Mouse (Mus musculus) C2C12 (cell line): ENCODE data around the gene Rpf1. TPM values are rescaled to one million over a fixed set of nuclear protein-coding genes. Genes with fewer than 3 reads are reported as not detected.

Experiments
- H3K27me3 ChIP-seq: one replicate; pipeline ENCODE4 v1.6.1; 2011; ENCODE audit not compliant: control insufficient read depth, insufficient read depth, insufficient read length
- H3K36me3 ChIP-seq: one replicate; pipeline ENCODE4 v1.6.1; 2011; ENCODE audit not compliant: control insufficient read depth, insufficient read depth
- H3K4me3 ChIP-seq: one replicate; pipeline ENCODE4 v1.5.1; 2011; ENCODE audit warnings: mild to moderate bottlenecking, control low read depth; ENCODE audit not compliant: poor library complexity, insufficient read depth, severe bottlenecking
- H3K79me2 ChIP-seq: one replicate; pipeline ENCODE4 v1.6.1; 2011; ENCODE audit not compliant: control insufficient read depth, insufficient read depth
- H3K79me3 ChIP-seq: one replicate; pipeline ENCODE4 v1.6.1; 2011; ENCODE audit warnings: low read depth, control low read depth
- H3ac ChIP-seq: one replicate; pipeline ENCODE3; 2011; ENCODE audit warnings: low read depth; ENCODE audit not compliant: control insufficient read depth, insufficient read length
- CEBPB ChIP-seq: IDR thresholded peaks from one replicate; pipeline ENCODE4 v1.6.1; 2011; ENCODE audit warnings: low read depth, mild to moderate bottlenecking, control low read depth, moderate library complexity
- CTCF ChIP-seq: IDR thresholded peaks from one replicate; pipeline ENCODE4 v1.5.1; 2011; ENCODE audit not compliant: control insufficient read depth, insufficient read depth, insufficient read length
- FOSL1 ChIP-seq: IDR thresholded peaks from one replicate; pipeline ENCODE4 v1.8.0; 2011; ENCODE audit warnings: mild to moderate bottlenecking, low read length; ENCODE audit not compliant: poor library complexity, insufficient read depth, severe bottlenecking
- MAX ChIP-seq: IDR thresholded peaks from one replicate; pipeline ENCODE4 v1.6.1; 2011; ENCODE audit warnings: mild to moderate bottlenecking, control low read depth
- MYOD1 ChIP-seq: IDR thresholded peaks from one replicate; pipeline ENCODE4 v1.6.1; 2011; ENCODE audit warnings: low read depth; ENCODE audit not compliant: control insufficient read depth, insufficient read length
- MYOG ChIP-seq: IDR thresholded peaks from one replicate; pipeline ENCODE4 v1.6.1; 2011; ENCODE audit not compliant: control insufficient read depth, insufficient read length; ENCODE audit errors: extremely low read depth
- USF1 ChIP-seq: IDR thresholded peaks from one replicate; pipeline ENCODE4 v1.6.1; 2011; ENCODE audit warnings: low read depth, mild to moderate bottlenecking, control low read depth, moderate library complexity
- polyA plus RNA-seq: library from polyadenylated mRNA; unstranded; fragments of >200 nt; fragmentation: generic; extraction: Trizol; gene quantifications from one replicate; pipeline ENCODE4 v1.2.1, GENCODE M21; 2012; ENCODE audit warnings: missing spikeins

The Rpf1 gene
- polyA plus RNA-seq, 1 experiment: 19.5 TPM

DNA sequence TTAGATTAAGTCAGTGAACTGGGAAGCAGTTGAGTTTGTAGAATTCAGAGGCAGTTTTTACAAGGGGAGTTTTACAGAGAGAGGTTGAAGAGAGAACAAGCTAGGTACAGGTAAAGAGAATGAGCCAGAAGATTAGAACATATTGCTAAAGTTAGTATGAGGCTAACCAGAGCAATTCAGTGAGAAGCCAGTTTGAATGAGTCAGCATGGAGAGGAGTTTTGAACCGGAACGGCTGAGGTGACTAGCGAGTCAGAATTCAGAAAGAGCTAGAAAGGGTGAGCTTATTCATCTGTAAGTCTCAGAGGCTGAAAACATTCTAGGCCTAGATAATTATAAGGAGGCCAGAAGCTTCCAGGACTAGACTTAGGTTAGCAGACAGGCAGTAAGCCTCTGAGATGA is 46.8 kb downstream of the Rpf1 start:
- H3K27me3 ChIP-seq: no peaks in the 10 kb centered on the region
- no peak overlapping the region for H3K4me3 ChIP-seq
- H3K79me2 ChIP-seq: no peaks in the 10 kb centered on the region
- H3K36me3 ChIP-seq: no peaks in the 10 kb centered on the region
- TF ChIP-seq USF1 (no peak), MAX (no peak), CEBPB (no peak), CTCF (no peak), MYOG (no peak), FOSL1 (no peak), MYOD1 (no peak)
- no peaks in the 10 kb centered on the region for H3K79me3 ChIP-seq
- no peak overlapping the region for H3ac ChIP-seq

DNA sequence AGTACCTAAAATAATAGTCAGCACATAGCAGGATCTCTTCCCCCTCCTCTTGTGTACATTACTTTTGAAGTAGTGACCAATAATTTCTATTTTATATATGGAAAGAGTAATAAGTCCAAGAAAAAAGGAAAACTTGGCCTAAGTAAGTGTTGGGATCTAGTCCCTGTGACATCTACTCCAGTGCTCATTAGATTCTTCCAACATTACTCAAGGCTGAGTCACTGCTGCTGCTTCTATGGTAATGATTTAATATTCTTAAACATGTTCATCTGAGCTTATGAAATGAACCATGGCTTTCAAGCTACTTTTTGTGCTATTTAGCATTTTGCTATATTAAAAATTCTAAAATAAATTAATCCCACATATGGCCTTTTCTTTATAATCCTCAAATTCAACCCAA is 47.5 kb downstream of the Rpf1 start:
- TF ChIP-seq MYOD1 (no peak), CEBPB (no peak), MYOG (no peak), MAX (no peak), CTCF (no peak), FOSL1 (no peak), USF1 (no peak)
- no peaks in the 10 kb centered on the region for H3K79me2 ChIP-seq
- no peaks in the 10 kb centered on the region for H3K79me3 ChIP-seq
- no peaks in the 10 kb centered on the region for H3K36me3 ChIP-seq
- no peaks in the 10 kb centered on the region for H3K27me3 ChIP-seq
- no peak overlapping the region for H3K4me3 ChIP-seq
- no peak overlapping the region for H3ac ChIP-seq

DNA sequence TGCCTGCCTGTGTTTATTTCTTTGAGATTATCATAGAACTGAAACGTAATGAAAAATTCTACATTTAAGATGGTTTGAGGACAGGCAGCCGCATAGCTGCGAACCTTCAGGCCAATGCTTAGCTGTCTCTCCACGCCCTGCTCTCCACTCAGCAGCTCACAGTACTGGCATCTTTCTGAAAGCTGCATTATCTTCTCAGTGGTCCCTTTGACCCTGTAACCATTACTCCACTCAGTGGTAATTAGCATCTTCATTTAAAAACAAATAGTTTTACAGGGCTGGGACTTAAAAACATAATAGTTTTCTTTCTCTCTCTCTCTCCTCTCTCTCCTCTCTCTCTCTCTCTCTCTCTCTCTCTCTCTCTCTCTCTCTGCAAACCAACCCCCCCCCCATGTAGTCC is 48.6 kb downstream of the Rpf1 start:
- Histone ChIP-seq H3K36me3 (no peaks in the 10 kb centered on the region), H3K4me3 (no peak overlapping the region), H3K79me2 (no peaks in the 10 kb centered on the region), H3K79me3 (no peaks in the 10 kb centered on the region), H3K27me3 (no peaks in the 10 kb centered on the region), H3ac (no peak overlapping the region)
- TF ChIP-seq USF1 (no peak), CTCF (no peak), MAX (no peak), MYOD1 (no peak), FOSL1 (no peak), MYOG (no peak), CEBPB (no peak)

DNA sequence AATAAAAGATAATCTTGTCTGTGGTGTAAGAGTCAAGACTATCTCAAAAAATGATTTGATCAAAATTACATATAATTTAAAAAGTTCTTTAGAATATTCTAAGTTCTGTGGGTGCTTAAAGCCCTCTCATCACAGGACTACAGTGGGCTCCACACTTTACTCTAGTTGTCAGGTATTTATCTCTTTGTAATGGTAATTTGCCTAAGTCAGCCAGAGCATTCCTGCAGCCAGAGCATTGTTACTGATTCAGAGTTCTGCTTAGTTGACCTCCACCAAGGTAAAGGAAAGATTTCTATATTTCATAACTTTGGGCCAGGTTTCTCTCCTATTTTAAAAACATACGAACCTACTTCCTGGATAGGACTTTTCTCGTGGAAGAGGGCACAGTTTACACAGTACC is 52.0 kb downstream of the Rpf1 start:
- H3K27me3 ChIP-seq: no peaks in the 10 kb centered on the region
- no peaks in the 10 kb centered on the region for H3K79me3 ChIP-seq
- H3K79me2 ChIP-seq: no peaks in the 10 kb centered on the region
- H3K36me3 ChIP-seq: no peaks in the 10 kb centered on the region
- H3ac ChIP-seq: no peak overlapping the region
- TF ChIP-seq USF1: no peak
- TF ChIP-seq MYOD1: no peak
- TF ChIP-seq CEBPB: no peak
- TF ChIP-seq MYOG: no peak
- no peak for TF ChIP-seq FOSL1
- no peak for TF ChIP-seq CTCF
- no peak for TF ChIP-seq MAX
- no peak overlapping the region for H3K4me3 ChIP-seq

DNA sequence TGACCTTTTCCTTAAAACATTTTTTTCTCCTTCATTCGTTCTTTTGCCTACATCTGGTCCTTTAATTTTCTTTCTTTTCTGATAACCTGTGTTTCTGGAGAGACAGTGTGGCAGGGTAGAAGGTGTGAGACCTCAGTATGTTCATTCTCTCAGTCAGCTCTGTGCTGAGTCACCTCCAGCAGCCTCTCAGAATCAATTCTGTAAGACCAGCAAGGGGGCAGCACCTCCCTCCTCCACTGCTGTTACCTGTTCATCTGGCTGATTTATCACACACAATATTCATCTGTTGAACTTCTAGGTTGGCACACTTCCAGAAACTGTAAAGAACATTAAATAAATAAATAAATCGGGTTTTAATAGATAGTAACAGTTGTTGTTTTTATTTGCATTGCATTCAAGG is 58.3 kb downstream of the Rpf1 start:
- no peak overlapping the region for H3ac ChIP-seq
- no peak overlapping the region for H3K4me3 ChIP-seq
- no peak for TF ChIP-seq MAX
- no peak for TF ChIP-seq CTCF
- TF ChIP-seq USF1: no peak
- no peak for TF ChIP-seq CEBPB
- TF ChIP-seq MYOG: no peak
- TF ChIP-seq FOSL1: no peak
- no peak for TF ChIP-seq MYOD1
- no peaks in the 10 kb centered on the region for H3K79me2 ChIP-seq
- no peaks in the 10 kb centered on the region for H3K79me3 ChIP-seq
- H3K36me3 ChIP-seq: no peaks in the 10 kb centered on the region
- no peaks in the 10 kb centered on the region for H3K27me3 ChIP-seq

Other genes starting within 250 kb of the Rpf1 start
- gene Ssx2ip, start 116.8 kb downstream of the Rpf1 start, polyA plus RNA-seq: 9.5 TPM
- gene Ctbs, start 71.6 kb downstream of the Rpf1 start, polyA plus RNA-seq: 1.5 TPM
- gene Spata1, start 21.7 kb downstream of the Rpf1 start, polyA plus RNA-seq: 0.56 TPM
- 342 TPM for gene Gng5, start 21.6 kb downstream of the Rpf1 start, polyA plus RNA-seq
- gene Uox, start 49.0 kb upstream of the Rpf1 start, polyA plus RNA-seq: not detected
- not detected for gene Dnase2b, start 94.2 kb upstream of the Rpf1 start, polyA plus RNA-seq
- gene 4930503B20Rik, start 129.9 kb upstream of the Rpf1 start, polyA plus RNA-seq: not detected
- gene Samd13, start 164.2 kb upstream of the Rpf1 start, polyA plus RNA-seq: 0.06 TPM